Mouse (Mus musculus) c-Kit-positive CD71-positive TER-119-positive erythroid progenitor cells, embryonic 14.5 days (primary cell): ENCODE measurements at regions not wholly inside any gene's neighbourhood (a gene's known extent, or its start where the extent isn't known, plus 50 kb on each side); places are given as distances from the start of the nearest gene placed in this dataset.
A peak's percentile ranks its signal among the peaks of the same experiment; 100 is the strongest.

Experiments used
- DNase-seq: peaks from one replicate; pipeline ENCODE4 v3.0.0-alpha.2; 2013; ENCODE audit warnings: low spot score

DNA sequence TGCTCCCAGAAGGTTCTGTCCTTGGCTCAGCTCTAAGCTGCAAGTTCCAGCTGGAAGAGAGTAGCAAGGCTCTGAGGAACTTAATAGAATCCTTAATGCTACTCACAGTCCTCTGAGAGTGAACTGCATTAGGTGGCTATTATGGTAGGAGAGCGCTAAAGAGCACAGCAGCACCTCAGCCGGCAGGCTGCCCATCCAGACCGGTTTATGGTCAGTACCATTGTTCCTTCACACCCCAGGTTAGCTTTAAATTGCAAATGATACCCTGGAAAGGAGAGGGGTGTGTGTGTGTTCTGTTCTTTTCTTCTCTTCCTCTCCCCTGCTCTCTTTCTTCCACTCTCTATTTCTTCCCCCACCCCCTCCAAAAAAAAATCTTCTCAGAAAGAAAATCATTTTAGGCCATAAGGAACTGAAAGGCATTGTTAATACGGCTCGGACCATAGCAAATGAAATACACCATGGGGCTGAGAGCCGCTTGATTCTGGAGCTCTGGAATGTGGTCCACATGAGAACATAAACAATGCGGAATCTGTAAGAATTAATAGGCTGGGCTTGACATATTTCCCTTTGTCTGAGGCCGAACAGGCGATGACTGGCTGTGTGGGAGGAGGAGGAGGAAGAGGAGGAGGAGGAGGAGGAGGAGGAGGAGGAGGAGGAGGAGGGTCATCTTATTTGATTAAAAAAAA, 263.8 kb upstream of the Irx3 start:
- no peak for DNase-seq

DNA sequence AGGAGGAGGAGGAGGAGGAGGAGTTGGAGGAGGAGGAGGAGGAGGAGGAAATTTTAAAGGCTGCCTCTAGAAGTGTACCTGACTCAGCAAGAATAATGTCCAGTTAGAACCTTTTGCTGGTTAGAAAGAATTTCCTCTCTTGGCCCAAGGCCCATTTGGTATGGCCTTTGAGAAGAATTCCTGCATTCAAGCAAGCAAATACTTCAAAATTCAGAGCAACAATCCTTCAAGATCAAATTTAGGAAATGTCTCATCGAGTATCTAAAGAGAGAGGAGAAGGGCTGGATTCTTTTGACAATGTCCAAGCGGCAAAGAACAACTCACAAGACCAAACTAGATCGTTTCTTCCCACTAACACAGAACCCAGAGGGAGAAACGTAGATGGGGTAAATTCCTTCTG, 263.1 kb upstream of the Irx3 start:
- DNase-seq = no peak

DNA sequence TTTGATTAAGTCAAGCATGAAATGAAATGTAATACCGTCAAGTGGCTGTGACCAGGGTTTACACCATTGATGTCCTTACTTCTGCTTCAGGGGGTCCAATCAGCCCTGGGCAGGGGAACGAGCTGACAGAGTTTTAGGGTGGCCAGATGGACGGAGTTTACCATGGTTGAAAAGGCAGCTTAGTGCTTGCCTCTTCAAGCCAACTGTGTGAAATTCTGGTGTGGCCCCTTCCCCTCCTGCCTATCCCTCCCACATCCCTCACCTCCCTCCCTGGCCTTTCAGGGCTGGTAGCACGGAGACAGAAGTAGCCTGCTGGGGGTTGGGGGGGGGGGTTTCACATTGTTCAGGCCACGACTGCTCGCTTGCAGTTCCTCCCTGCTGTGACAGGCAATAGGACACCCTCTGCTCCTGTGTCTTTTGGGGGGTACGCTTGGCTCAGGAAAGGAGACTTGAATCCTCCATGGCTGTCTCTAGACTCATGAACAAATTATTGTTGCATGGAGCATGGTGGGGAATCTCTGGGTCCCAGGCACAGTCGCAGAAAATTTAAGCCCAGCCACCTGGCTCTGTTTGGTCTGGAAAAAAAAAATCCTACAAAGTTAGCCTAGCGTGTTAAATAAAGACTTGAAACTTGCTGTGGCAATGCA, 262.4 kb upstream of the Irx3 start:
- DNase-seq = no peak

DNA sequence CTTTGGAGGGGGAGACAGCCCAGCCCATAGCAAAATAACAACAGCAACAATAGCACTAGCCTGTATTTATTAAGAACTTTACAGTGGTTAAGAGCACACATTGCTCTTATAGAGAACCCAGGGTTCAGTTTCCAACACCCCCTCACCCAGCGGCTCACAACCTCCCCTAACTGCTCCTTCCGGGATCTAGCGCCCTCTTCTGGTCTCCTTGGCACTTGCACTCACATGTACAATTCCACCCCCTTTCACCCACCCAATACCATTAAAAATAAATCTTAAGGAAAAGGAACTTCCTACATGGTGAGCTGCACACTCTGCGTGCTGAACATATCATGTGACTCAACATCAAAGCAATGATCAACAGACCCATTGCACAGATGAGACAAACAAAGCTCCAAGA, 261.5 kb upstream of the Irx3 start:
- peak; percentile 1 for DNase-seq

DNA sequence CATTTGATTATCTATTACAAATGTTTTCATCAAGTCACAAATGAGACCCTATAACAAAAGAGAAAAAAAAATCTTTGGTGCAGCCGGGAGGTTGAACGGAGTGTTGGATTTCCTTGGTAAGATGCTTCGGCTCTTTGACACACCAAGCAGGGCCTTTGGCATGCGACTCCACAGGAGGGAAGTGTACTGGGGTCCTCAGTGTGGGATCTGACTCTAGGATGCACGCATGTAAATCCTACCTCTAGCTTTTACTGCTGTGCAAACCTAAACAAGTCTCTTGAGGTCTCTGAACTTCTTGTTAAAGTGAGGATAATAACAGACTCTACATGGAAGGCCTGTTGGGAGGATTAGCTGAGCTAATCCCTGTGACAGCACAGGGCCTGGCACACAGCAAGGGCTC, 257.6 kb upstream of the Irx3 start:
- no peak for DNase-seq

DNA sequence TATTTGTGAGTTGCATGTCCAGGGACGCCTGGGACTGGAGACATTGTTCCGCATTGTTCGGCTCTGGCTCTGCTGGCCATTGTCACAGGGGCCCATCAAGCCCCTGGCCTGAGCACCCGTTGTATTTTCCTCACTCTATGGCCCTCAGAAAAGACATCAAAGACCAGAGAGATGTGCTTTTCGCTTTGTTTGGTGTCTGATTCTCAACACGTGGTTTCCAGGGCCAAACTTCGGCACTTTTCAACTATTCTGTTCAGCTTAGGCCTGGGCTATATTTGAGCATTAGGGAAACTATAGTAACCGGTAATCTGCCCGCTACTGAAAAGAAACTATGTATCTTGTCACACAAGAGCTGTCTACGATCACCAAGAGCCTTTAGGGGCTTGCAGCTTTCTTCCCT, 257.1 kb upstream of the Irx3 start:
- DNase-seq = no peak

DNA sequence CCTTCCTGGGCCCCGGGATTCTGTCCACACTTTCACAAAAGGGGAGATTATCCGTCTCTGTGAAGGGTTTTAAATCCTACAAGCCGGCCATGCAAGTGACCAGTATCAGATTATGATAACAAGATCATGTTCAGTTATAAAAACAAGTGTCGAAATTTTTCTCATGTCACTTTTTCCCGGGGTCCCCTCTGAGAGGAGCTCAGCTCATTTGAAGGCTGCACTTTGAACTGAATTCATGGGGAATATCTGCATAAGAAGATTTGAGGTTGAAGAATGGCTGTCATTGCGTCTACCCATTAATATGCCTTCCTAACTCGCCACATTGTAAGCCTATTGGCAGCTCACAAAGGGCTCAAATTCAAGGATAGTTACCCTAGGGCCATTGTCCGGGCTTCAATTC, 256.0 kb upstream of the Irx3 start:
- DNase-seq = no peak

DNA sequence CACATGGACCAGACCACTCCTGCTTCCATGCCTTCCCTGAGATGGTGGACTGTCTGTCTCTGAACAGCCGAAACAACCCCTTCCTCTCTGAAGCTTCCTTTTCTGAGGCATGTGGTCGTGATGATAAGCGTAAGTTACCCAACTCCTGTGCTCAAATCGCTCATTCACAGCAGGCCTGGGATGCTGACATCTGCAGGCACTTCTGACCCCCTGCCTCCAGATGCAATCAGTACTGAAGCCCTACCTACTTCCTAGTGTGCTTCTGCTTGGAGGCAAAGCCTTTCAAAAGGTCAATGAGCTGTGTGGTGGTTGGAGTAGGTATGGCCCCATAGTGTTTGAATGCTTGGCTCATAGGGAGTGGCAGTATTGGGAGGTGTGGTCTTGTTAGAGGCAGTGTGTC, 253.7 kb upstream of the Irx3 start:
- DNase-seq = no peak

DNA sequence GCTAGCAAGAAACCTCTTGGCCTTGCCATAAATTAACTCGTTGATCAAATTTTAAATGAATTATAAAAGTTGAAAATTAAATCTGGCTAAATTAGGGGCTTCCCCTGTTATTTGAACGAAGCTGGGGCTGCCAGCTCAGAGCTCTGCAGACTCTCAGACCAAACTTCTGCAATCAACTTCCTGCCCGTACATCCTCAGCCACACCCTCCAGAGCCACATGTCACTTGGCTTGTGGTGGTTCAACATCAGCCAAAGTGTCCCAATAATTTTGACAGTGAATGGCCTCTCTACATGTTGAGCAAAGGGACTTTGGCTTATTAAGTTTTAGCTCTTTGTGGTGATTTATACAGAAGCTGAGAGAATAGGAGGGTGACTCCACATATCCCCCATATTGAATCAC, 242.8 kb upstream of the Irx3 start:
- DNase-seq = no peak

DNA sequence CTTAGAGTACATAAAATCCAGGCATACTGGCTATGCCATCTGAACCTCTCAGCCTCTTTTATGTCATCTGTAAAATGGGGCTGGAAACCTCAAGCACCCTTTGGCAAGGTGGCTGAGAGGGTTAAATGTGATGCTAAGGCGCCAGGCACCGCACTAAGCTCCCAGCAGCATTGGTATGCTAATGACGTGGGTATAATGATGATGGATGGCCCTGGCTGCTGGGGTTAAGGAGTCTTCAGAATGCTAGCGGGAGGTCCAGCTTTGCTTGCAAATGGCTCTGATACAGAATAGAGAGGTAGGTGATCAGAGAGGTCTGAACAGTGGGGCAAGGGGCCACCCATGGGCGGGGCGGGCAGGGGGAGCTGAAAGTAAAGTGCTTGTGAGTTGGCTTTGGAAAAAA, 241.1 kb upstream of the Irx3 start:
- DNase-seq = no peak

DNA sequence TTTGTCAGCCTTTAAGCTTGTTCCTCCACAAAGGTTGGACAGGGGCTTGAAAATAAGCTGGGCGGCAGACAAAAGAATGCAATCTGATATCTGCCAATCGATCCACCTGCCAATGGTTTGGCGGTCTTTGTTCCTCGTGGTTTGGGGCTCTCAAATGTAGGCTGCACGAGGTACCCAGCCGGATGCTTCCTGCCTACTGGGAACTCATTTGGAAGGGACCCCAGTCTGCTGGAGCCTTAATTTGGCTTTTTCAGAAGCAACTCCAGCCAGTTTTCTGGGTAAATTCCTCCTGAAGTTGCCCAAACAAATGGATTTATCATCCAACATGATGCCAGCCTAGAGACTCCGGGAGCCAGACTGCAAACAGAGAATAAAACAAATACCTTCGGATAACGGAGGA, 228.1 kb upstream of the Irx3 start:
- DNase-seq = no peak

DNA sequence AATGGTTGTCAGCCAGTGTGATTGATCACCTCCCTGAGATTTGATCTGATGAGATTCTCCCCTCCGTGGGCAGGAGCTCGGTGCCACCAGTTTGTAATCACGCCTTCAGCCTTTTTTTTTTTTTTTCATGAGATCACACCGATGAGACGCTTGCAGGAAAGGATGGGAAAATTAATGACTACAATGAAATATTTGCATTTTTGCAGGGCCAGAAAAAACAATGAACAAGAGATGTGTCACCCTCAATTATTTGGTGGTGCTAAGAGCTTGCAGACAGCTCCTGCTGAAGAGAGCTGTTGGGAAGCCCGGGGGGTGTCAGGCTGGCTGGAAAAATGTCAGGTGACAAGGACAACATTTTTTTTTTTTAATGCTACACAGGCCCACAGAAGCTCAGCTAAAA, 227.6 kb upstream of the Irx3 start:
- no peak for DNase-seq

DNA sequence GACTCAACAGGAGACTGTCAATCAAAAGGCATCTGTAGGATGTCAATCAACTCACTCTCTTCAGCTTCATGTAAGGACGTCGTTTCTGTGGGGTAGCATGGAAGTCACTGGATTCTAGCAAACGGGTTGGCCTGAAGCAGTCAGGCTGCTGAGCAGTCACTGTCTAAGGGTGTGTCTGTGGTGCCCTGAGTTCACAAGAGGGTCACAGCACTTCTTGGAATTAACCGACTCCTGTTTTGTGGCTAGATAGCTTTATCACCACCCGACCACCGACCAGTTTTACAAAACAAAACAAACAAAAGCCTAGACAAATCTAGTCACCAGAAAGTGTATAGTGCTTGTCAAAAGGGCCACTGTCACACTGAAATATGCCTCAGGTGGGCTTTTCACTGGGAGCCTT, 226.4 kb upstream of the Irx3 start:
- peak; percentile 36 for DNase-seq

DNA sequence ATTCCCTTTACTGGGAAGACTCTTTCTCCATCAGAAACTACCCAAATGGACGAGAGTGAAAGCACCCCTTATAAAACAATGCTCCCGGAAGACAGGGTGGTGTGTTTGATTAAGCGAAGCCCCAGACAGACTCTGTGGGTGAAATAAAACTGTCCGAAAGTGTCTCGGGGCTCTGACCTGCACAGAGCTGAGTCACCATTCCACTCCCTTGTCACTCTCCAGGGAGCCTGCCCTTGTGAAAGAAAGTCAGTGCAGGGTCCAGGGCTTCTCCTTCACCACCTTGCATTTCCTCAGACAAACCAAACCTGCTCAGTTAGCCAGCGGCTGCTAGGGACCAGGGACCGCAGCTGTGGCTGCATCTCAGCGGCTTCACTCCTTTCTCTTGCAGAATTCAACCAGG, 222.3 kb upstream of the Irx3 start:
- DNase-seq = no peak

DNA sequence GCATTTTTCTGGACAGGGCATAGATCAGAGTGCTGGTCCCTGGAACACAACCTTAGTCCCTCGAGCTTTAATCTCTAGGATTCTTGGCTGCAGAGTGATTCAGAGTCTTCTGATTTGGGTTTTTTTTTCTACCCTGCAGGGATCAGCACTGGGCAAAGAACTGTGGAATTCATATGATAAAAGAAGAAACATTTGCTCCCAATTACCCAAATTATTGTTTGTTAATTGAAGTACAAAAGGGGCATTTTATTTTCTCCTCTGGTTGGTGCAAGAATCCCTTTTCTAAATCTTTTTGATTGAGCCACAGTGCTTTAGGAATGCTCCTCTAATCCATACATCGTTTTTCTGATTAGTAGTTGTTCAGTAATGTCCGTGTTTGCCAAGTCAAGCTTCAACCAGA, 219.7 kb upstream of the Irx3 start:
- no peak for DNase-seq

DNA sequence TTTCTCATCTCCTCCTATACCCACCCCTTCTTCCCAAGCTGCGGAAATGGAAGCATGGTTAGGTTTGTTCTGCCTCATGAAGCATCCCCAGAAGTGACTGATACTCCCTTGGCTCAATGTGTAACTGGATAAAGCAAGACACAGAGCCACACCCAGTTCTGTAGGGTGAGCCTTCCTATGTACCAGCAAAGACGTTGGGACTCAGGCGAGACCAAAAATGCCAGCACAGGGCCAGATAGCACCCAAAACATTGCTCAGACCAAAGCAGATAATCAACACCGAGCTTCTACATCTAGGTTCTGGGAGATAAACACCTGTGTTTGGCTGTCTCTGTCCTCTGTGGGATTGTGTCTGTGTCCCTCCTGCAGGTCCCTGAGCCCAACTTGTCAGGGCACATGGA, 212.8 kb upstream of the Irx3 start:
- no peak for DNase-seq

DNA sequence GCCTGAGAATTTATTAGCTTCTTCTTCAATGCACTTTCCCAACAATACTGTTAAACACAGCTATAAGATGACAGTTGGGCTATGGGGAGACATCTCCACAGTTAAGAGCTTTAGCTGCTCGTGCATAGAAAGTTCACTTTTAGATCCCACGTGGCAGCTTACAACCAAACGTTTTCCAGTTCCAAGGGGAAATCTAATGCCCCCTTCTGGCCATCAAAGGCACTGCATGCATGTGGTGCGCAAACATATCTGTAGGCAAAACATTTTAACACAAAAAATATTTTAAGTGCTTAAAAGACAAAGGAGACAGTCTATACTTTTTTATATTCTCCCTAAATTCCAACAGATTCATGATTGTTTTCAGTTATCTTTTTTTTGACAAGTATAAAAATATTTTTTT, 211.3 kb upstream of the Irx3 start:
- DNase-seq = no peak

DNA sequence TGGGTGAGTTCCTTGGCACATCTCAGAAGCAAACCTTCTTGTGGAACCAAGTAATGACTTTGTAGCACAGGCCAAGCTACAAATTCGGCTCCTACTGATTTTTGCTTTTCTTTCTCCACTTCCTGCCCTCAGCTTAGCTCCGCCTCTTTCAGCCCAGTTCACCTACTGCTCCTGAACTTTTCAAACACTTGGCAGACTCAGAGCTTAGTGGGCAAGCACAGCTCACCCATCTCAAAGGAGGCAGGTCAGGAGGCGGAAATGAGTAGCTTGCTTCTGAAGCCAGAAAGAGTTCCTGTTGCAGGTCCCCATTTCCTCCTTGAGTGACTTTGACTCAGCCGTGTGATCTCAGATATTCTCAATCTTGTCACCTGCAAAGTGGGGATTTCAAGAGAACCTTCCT, 208.5 kb upstream of the Irx3 start:
- no peak for DNase-seq

DNA sequence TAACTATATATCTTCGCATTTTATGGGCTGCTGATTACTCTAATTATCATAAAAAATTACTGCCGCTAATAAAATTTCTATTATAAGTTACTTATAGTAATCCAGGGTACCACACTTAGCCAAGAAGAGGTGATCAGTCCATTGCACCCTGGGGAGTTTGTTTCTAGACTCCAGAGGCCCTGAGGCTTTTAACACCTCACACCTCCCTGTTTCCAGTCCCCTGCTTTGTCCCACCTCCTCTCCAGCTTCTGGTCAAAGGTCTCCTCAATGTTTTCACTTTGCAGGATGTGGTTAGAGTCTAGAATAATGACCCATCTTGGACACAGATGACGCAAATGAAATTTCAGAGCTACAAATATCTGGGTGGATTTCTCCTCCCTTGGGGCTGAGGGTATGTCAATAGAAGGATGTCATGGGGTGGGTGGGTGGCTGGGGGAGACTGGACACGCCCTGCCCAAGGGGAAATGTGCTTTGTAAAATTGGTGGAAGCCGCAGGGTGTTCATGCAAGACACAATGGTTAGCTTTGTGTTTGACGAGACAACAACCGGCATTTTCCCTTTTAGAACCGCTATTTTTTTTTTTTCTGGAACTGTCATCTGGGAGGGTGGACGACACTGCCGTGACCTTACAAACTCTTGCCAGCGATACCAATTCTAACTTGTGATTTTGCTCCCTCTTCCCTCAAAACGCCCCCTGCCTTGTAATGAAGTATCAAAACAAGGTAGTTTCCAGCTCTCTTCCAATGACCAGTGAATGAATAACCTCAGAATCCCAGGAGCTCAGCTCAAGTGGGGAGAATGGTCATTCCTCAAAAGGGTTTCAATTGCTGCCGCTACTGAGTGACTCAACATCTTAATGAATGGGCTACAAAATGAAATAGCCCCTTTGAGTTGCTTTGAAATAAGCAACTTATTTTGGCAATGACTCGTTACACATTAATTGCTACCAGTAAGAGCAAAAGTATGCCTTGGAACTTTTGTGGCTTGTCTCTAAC, 207.0 kb upstream of the Irx3 start:
- DNase-seq = no peak

DNA sequence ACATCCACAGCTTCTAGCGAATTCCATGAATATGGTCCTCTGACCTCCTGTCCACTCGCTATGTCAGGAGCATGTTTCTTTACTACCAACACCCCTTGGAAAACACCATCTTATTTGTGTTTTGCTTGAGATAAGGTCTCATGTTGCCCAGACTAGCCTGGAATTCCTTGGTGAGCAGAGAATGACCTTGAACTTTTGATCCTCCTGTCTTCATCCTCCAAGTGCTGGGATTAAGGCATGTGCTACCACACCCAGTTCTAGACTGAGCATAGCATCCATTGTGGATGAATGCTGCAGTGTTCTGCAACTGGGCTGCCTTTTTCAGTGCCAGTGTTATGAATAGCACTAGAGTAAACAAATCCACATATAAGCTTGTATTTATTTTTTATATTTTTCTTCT, 203.2 kb upstream of the Irx3 start:
- DNase-seq = no peak

DNA sequence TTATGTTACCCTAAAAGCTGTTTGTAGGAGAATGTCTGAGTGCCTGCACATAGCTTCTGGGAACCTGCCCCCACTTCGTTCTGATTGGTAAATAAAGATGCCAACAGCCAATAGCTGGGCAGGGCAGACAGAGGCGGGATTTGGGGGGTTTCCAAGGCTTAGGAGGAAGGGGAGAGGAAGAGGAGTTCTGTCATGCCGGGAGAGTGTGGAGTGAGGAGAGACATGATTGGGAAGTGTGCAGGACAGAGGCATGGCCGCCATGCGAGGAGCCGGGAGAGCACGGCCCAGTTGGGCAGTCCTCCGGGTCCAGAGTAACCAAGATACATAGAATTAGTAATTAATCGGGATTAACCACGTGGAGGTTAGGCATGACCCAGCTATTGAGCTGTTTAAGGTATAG, 202.7 kb upstream of the Irx3 start:
- no peak for DNase-seq

DNA sequence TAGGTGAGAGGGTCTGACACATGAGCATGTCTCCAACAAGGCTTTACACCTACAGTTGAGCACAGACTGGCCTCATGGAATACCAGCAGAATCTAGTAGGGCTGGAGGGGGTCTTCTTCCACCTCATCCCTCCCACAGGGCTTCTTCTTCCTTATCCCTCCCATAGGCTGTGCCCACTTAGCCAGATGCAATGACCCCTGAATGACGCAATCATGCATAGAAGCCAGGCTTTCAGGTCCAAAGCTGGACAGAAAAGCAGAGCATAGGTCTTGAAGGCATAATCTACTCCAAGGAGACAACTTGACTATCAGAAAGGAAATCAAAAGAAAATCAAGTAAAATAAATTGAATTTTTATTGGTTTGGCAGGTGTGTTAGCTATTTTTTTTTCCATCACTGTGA, 198.5 kb upstream of the Irx3 start:
- no peak for DNase-seq

DNA sequence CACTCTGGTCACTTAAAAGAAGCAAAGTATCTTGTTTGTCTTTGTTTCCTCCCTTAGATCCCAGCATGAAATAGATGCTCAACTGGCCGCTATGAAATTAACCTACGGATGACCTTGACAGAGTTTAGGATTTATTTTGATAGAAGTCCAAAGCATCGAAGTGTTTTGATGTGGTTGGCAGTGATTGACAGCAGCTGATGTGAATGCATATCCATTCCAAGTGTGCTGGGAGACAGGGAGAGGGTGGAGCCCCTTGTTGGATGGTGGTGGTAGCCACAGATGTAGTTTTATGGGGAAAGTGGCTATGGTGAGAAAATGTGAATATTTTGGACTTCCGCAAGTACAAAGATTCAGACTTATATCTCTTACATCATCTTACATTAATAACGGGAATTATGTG, 197.8 kb upstream of the Irx3 start:
- no peak for DNase-seq
